Mouse (Mus musculus): ENCODE results near the gene Gm21985. TPM values are rescaled to one million over a fixed set of nuclear protein-coding genes. Genes with fewer than 3 reads are reported as not detected.

Gm21985 gene
- total and polyA plus RNA-seq, 2 experiments, result not detected

- DNase-seq (ENCODE audit: extremely low read depth, low read depth, low spot score), result no peak
- Histone ChIP-seq H3K27ac (replicated peaks; ENCODE audit: insufficient read depth, low read depth, low read length) (no peak overlapping the region), H3K9ac (ENCODE audit: low read depth, low read length) (no peak overlapping the region), H3K36me3 (ENCODE audit: control insufficient read depth, insufficient read depth, low read length) (peaks cover 56% of the 10 kb centered on the region), H3K27me3 (ENCODE audit: control insufficient read depth, insufficient read depth, low read length) (no peaks in the 10 kb centered on the region), H3K4me1 (ENCODE audit: control insufficient read depth, insufficient read depth, low read length) (no peaks in the 10 kb centered on the region), H3K4me3 (ENCODE audit: insufficient read depth, low read depth, low read length) (no peak overlapping the region), H3K79me2 (ENCODE audit: control insufficient read depth, insufficient read depth, low read length) (no peaks in the 10 kb centered on the region)
- 91% methylated on average over 12 of the region's 12 CpGs for WGBS
- TF ChIP-seq CTCF (IDR thresholded peaks at IDR 0.05; ENCODE audit: low read depth, low read length) (no peak), POLR2A (IDR thresholded peaks at IDR 0.05; ENCODE audit: extremely low read depth, insufficient read depth, low read length) (no peak)
Measured at GRCm38 (mm10) chr2:112360012-112360780, 94.1 kb downstream of the Gm21985 start.

GRCm38 (mm10) chr2:112360781-112361169 is 94.7 kb downstream of the Gm21985 start:
- H3K4me3 ChIP-seq (ENCODE audit: insufficient read depth, low read depth, low read length), result no peak overlapping the region
- H3K4me1 ChIP-seq (ENCODE audit: control insufficient read depth, insufficient read depth, low read length), result no peaks in the 10 kb centered on the region
- peaks cover 56% of the 10 kb centered on the region for H3K36me3 ChIP-seq (ENCODE audit: control insufficient read depth, insufficient read depth, low read length)
- TF ChIP-seq POLR2A (IDR thresholded peaks at IDR 0.05; ENCODE audit: extremely low read depth, insufficient read depth, low read length) (no peak), CTCF (IDR thresholded peaks at IDR 0.05; ENCODE audit: low read depth, low read length) (no peak)
- no peak overlapping the region for H3K27ac ChIP-seq (replicated peaks; ENCODE audit: insufficient read depth, low read depth, low read length)
- H3K27me3 ChIP-seq (ENCODE audit: control insufficient read depth, insufficient read depth, low read length), result no peaks in the 10 kb centered on the region
- no peak for DNase-seq (ENCODE audit: extremely low read depth, low read depth, low spot score)
- no peak overlapping the region for H3K9ac ChIP-seq (ENCODE audit: low read depth, low read length)
- 82% methylated on average over 2 of the region's 2 CpGs for WGBS
- no peaks in the 10 kb centered on the region for H3K79me2 ChIP-seq (ENCODE audit: control insufficient read depth, insufficient read depth, low read length)

- H3K36me3 ChIP-seq (ENCODE audit: control insufficient read depth, insufficient read depth, low read length), result peaks cover 18% of the 10 kb centered on the region
- TF ChIP-seq POLR2A (IDR thresholded peaks at IDR 0.05; ENCODE audit: extremely low read depth, insufficient read depth, low read length), result no peak
- no peak for TF ChIP-seq CTCF (IDR thresholded peaks at IDR 0.05; ENCODE audit: low read depth, low read length)
- no peak for DNase-seq (ENCODE audit: extremely low read depth, low read depth, low spot score)
Measured at GRCm38 (mm10) chr2:112367222-112367621, 101.1 kb downstream of the Gm21985 start.

GRCm38 (mm10) chr2:112367726-112368673 is 101.9 kb downstream of the Gm21985 start, which contains the start of gene Emc4:
Gene Emc4 (minus strand): TSS chr2:112368027.
- Histone ChIP-seq H3K36me3 (ENCODE audit: control insufficient read depth, insufficient read depth, low read length) (peaks cover 14% of the 10 kb centered on the region), H3K4me3 (ENCODE audit: insufficient read depth, low read depth, low read length) (peak within 1 kb of the TSS; percentile 90), H3K4me1 (ENCODE audit: control insufficient read depth, insufficient read depth, low read length) (peaks cover 3% of the 10 kb centered on the region; the same call in 1 of the 2 replicates), H3K27ac (replicated peaks; ENCODE audit: insufficient read depth, low read depth, low read length) (peak within 1 kb of the TSS; percentile 84), H3K9ac (ENCODE audit: low read depth, low read length) (peak within 1 kb of the TSS; percentile 87), H3K79me2 (ENCODE audit: control insufficient read depth, insufficient read depth, low read length) (peaks cover 5% of the 10 kb centered on the region; the same call in 1 of the 2 replicates), H3K27me3 (ENCODE audit: control insufficient read depth, insufficient read depth, low read length) (no peaks in the 10 kb centered on the region)
- under 1% methylated on average over 46 of the region's 46 CpGs for WGBS
- TF ChIP-seq POLR2A (IDR thresholded peaks at IDR 0.05; ENCODE audit: extremely low read depth, insufficient read depth, low read length) (0 out of 2 replicates have a peak, but pooled peaks have one; percentile 41), CTCF (IDR thresholded peaks at IDR 0.05; ENCODE audit: low read depth, low read length) (no peak)
- DNase-seq (ENCODE audit: extremely low read depth, low read depth, low spot score), result peak; percentile 91

More at GRCm38 (mm10) chr2:112367222-112367621, 101.1 kb downstream of the Gm21985 start:
- 8% methylated on average over 15 of the region's 15 CpGs for WGBS
- peak overlapping the region; percentile 87 for H3K9ac ChIP-seq (ENCODE audit: low read depth, low read length)
- no peak overlapping the region for H3K27ac ChIP-seq (replicated peaks; ENCODE audit: insufficient read depth, low read depth, low read length)
- no peaks in the 10 kb centered on the region for H3K27me3 ChIP-seq (ENCODE audit: control insufficient read depth, insufficient read depth, low read length)
- H3K4me3 ChIP-seq (ENCODE audit: insufficient read depth, low read depth, low read length), result peak overlapping the region; percentile 90
- peaks cover 3% of the 10 kb centered on the region; the same call in 1 of the 2 replicates for H3K4me1 ChIP-seq (ENCODE audit: control insufficient read depth, insufficient read depth, low read length)
- peaks cover 5% of the 10 kb centered on the region; the same call in 1 of the 2 replicates for H3K79me2 ChIP-seq (ENCODE audit: control insufficient read depth, insufficient read depth, low read length)

- no peak for DNase-seq (ENCODE audit: extremely low read depth, low read depth, low spot score)
- Histone ChIP-seq H3K27me3 (ENCODE audit: control insufficient read depth, insufficient read depth, low read length) (no peaks in the 10 kb centered on the region), H3K4me3 (ENCODE audit: insufficient read depth, low read depth, low read length) (no peak overlapping the region), H3K27ac (replicated peaks; ENCODE audit: insufficient read depth, low read depth, low read length) (no peak overlapping the region), H3K79me2 (ENCODE audit: control insufficient read depth, insufficient read depth, low read length) (peaks cover 5% of the 10 kb centered on the region; the same call in 1 of the 2 replicates), H3K36me3 (ENCODE audit: control insufficient read depth, insufficient read depth, low read length) (no peaks in the 10 kb centered on the region), H3K4me1 (ENCODE audit: control insufficient read depth, insufficient read depth, low read length) (peaks cover 3% of the 10 kb centered on the region; the same call in 1 of the 2 replicates), H3K9ac (ENCODE audit: low read depth, low read length) (no peak overlapping the region)
- TF ChIP-seq POLR2A (IDR thresholded peaks at IDR 0.05; ENCODE audit: extremely low read depth, insufficient read depth, low read length), result no peak
- 35% methylated on average over 5 of the region's 5 CpGs for WGBS
Measured at GRCm38 (mm10) chr2:112369941-112370340, 103.8 kb downstream of the Gm21985 start.
